Mouse (Mus musculus) heart, embryonic 15.5 days (tissue): ENCODE measurements around the gene Ggct. TPM values are rescaled to one million over a fixed set of nuclear protein-coding genes. Genes with fewer than 3 reads are reported as not detected.

Source experiments
- ATAC-seq: fragments of 200-750 bp; cut with Nextera tagmentation; replicated peaks from 2 replicates; pipeline ENCODE4 v1.8.0; 2017; ENCODE audit warnings: low read depth, moderate TSS enrichment; ENCODE audit not compliant: insufficient number of reproducible peaks, insufficient read depth, low FRiP score
- H3K27ac ChIP-seq: fragments of 300-500 bp; sonication (generic); 2 replicates; pipeline ENCODE4 v1.5.1; 2015; ENCODE audit warnings: mild to moderate bottlenecking, inconsistent platforms
- H3K27me3 ChIP-seq: fragments of 300-500 bp; sonication (generic); 2 replicates; pipeline ENCODE4 v1.6.1; 2015; ENCODE audit warnings: inconsistent platforms
- H3K36me3 ChIP-seq: fragments of 300-500 bp; sonication (generic); 2 replicates; pipeline ENCODE4 v1.6.1; 2015; ENCODE audit warnings: mild to moderate bottlenecking, inconsistent platforms
- H3K4me1 ChIP-seq: fragments of 300-500 bp; sonication (generic); replicated peaks from 2 replicates; pipeline ENCODE4 v1.6.1; 2015; ENCODE audit warnings: inconsistent platforms
- H3K4me2 ChIP-seq: fragments of 300-500 bp; sonication (generic); 2 replicates; pipeline ENCODE4 v1.6.1; 2015; ENCODE audit warnings: inconsistent platforms, mild to moderate bottlenecking, moderate library complexity
- H3K4me3 ChIP-seq: fragments of 300-500 bp; sonication (generic); 2 replicates; pipeline ENCODE4 v1.5.1; 2015; ENCODE audit warnings: mild to moderate bottlenecking, inconsistent platforms
- H3K9ac ChIP-seq: fragments of 300-500 bp; sonication (generic); 2 replicates; pipeline ENCODE4 v1.6.1; 2015; ENCODE audit warnings: mild to moderate bottlenecking, inconsistent platforms
- H3K9me3 ChIP-seq: fragments of 300-500 bp; sonication (generic); replicated peaks from 2 replicates; pipeline ENCODE4 v1.6.1; 2016; ENCODE audit warnings: inconsistent platforms
- WGBS: fragments of 180-500 bp; shearing (Covaris S2); methylation state at CpG from one replicate; pipeline ENCODE4 v1.1.7; 2015; ENCODE audit warnings: mixed read lengths; 5-methylcytosine and 5-hydroxymethylcytosine counted together
- polyA plus RNA-seq: library from polyadenylated mRNA; unstranded; fragments of >200 nt; fragmentation: Nextera tagmentation; extraction: Ambion mirVana; gene quantifications from 2 replicates; pipeline ENCODE4 v1.2.1, GENCODE M21; 2015

The Ggct gene
- polyA plus RNA-seq, 1 experiment from 2014 or later, result 4.2 TPM

- Histone ChIP-seq H3K4me3 (no peak overlapping the region), H3K4me2 (peak overlapping the region; percentile 43; the same call in 1 of the 2 replicates), H3K27ac (no peak overlapping the region), H3K36me3 (no peaks in the 10 kb centered on the region), H3K27me3 (no peaks in the 10 kb centered on the region), H3K9ac (no peak overlapping the region), H3K4me1 (peaks cover 7% of the 10 kb centered on the region; the same call in 1 of the 2 replicates), H3K9me3 (no peaks in the 10 kb centered on the region)
- WGBS, result 12% methylated on average over 5 of the region's 5 CpGs
- ATAC-seq, result 0 out of 2 replicates have a peak, but pooled peaks have one; percentile 35
Measured at GRCm38 (mm10) chr6:55016236-55016635, 23.5 kb upstream of the Ggct start.

- no peak overlapping the region for H3K27ac ChIP-seq
- no peak overlapping the region for H3K4me2 ChIP-seq
- H3K36me3 ChIP-seq, result no peaks in the 10 kb centered on the region
- 86% methylated on average over 3 of the region's 3 CpGs for WGBS
- ATAC-seq, result no peak
- no peak overlapping the region for H3K9ac ChIP-seq
- no peaks in the 10 kb centered on the region for H3K9me3 ChIP-seq
- peaks cover 7% of the 10 kb centered on the region; the same call in 1 of the 2 replicates for H3K4me1 ChIP-seq
- no peaks in the 10 kb centered on the region for H3K27me3 ChIP-seq
- H3K4me3 ChIP-seq, result no peak overlapping the region
Measured at GRCm38 (mm10) chr6:55014184-55014583, 21.4 kb upstream of the Ggct start.

- H3K27me3 ChIP-seq, result no peaks in the 10 kb centered on the region
- H3K27ac ChIP-seq, result no peak overlapping the region
- peaks cover 7% of the 10 kb centered on the region; the same call in 1 of the 2 replicates for H3K4me1 ChIP-seq
- no peak overlapping the region for H3K4me2 ChIP-seq
- H3K36me3 ChIP-seq, result no peaks in the 10 kb centered on the region
- H3K9ac ChIP-seq, result no peak overlapping the region
- no peaks in the 10 kb centered on the region for H3K9me3 ChIP-seq
- H3K4me3 ChIP-seq, result no peak overlapping the region
- WGBS, result 61% methylated on average over 7 of the region's 7 CpGs
- ATAC-seq, result no peak
Measured at GRCm38 (mm10) chr6:55012516-55012915, 19.8 kb upstream of the Ggct start.

GRCm38 (mm10) chr6:55010330-55011091, 17.8 kb upstream of the Ggct start:
- 65% methylated on average over 4 of the region's 4 CpGs for WGBS
- no peak overlapping the region for H3K9ac ChIP-seq
- H3K4me3 ChIP-seq, result no peak overlapping the region
- ATAC-seq, result no peak
- no peaks in the 10 kb centered on the region for H3K9me3 ChIP-seq
- no peaks in the 10 kb centered on the region for H3K4me1 ChIP-seq
- H3K27me3 ChIP-seq, result no peaks in the 10 kb centered on the region
- H3K36me3 ChIP-seq, result no peaks in the 10 kb centered on the region
- H3K27ac ChIP-seq, result no peak overlapping the region
- no peak overlapping the region for H3K4me2 ChIP-seq

- Histone ChIP-seq H3K9me3 (no peaks in the 10 kb centered on the region), H3K4me1 (no peaks in the 10 kb centered on the region), H3K27ac (no peak overlapping the region), H3K27me3 (no peaks in the 10 kb centered on the region), H3K36me3 (no peaks in the 10 kb centered on the region), H3K4me2 (peak overlapping the region; percentile 39), H3K4me3 (0 out of 2 replicates have a peak overlapping the region, but pooled peaks have one; percentile 2), H3K9ac (no peak overlapping the region)
- 31% methylated on average over 16 of the region's 16 CpGs for WGBS
- ATAC-seq, result no peak
Measured at GRCm38 (mm10) chr6:55009391-55010230, 16.9 kb upstream of the Ggct start.

- Histone ChIP-seq H3K27ac (no peak overlapping the region), H3K4me3 (no peak overlapping the region), H3K9me3 (no peaks in the 10 kb centered on the region), H3K4me2 (no peak overlapping the region), H3K27me3 (no peaks in the 10 kb centered on the region), H3K9ac (no peak overlapping the region), H3K4me1 (no peaks in the 10 kb centered on the region), H3K36me3 (no peaks in the 10 kb centered on the region)
- no peak for ATAC-seq
- WGBS, result 76% methylated on average over 8 of the region's 8 CpGs
Measured at GRCm38 (mm10) chr6:55008401-55008800, 15.7 kb upstream of the Ggct start.

- Histone ChIP-seq H3K9me3 (no peaks in the 10 kb centered on the region), H3K36me3 (no peaks in the 10 kb centered on the region), H3K27ac (no peak overlapping the region), H3K4me3 (no peak overlapping the region), H3K9ac (no peak overlapping the region), H3K4me1 (no peaks in the 10 kb centered on the region), H3K4me2 (no peak overlapping the region), H3K27me3 (no peaks in the 10 kb centered on the region)
- 49% methylated on average over 4 of the region's 4 CpGs for WGBS
- no peak for ATAC-seq
Measured at GRCm38 (mm10) chr6:55003559-55003958, 10.8 kb upstream of the Ggct start.

- Histone ChIP-seq H3K4me3 (no peak overlapping the region), H3K9me3 (no peaks in the 10 kb centered on the region), H3K27me3 (no peaks in the 10 kb centered on the region), H3K36me3 (no peaks in the 10 kb centered on the region), H3K9ac (no peak overlapping the region), H3K27ac (no peak overlapping the region), H3K4me2 (no peak overlapping the region), H3K4me1 (no peaks in the 10 kb centered on the region)
- ATAC-seq, result no peak
- 63% methylated on average over 4 of the region's 4 CpGs for WGBS
Measured at GRCm38 (mm10) chr6:55002438-55002837, 9.7 kb upstream of the Ggct start.

GRCm38 (mm10) chr6:55001320-55001719, 8.6 kb upstream of the Ggct start:
- H3K36me3 ChIP-seq, result no peaks in the 10 kb centered on the region
- no peaks in the 10 kb centered on the region for H3K4me1 ChIP-seq
- no peak overlapping the region for H3K27ac ChIP-seq
- no peaks in the 10 kb centered on the region for H3K27me3 ChIP-seq
- 80% methylated on average over 4 of the region's 4 CpGs for WGBS
- ATAC-seq, result no peak
- H3K9ac ChIP-seq, result no peak overlapping the region
- no peak overlapping the region for H3K4me2 ChIP-seq
- no peak overlapping the region for H3K4me3 ChIP-seq
- H3K9me3 ChIP-seq, result no peaks in the 10 kb centered on the region

GRCm38 (mm10) chr6:54997726-54998125, 5.0 kb upstream of the Ggct start:
- 78% methylated on average over 6 of the region's 6 CpGs for WGBS

GRCm38 (mm10) chr6:54996361-54996760, 3.6 kb upstream of the Ggct start:
- Histone ChIP-seq H3K27me3 (no peaks in the 10 kb centered on the region), H3K36me3 (no peaks in the 10 kb centered on the region), H3K4me2 (no peak overlapping the region), H3K9me3 (no peaks in the 10 kb centered on the region), H3K9ac (no peak overlapping the region), H3K27ac (no peak overlapping the region), H3K4me3 (no peak overlapping the region), H3K4me1 (peaks cover 10% of the 10 kb centered on the region; the same call in 1 of the 2 replicates)
- 85% methylated on average over 3 of the region's 3 CpGs for WGBS
- ATAC-seq, result no peak

More at GRCm38 (mm10) chr6:54997726-54998125, 5.0 kb upstream of the Ggct start:
- Histone ChIP-seq H3K9ac (no peak overlapping the region), H3K27ac (no peak overlapping the region), H3K27me3 (no peaks in the 10 kb centered on the region), H3K4me2 (no peak overlapping the region), H3K4me3 (no peak overlapping the region), H3K9me3 (no peaks in the 10 kb centered on the region), H3K36me3 (no peaks in the 10 kb centered on the region), H3K4me1 (peaks cover 4% of the 10 kb centered on the region; the same call in 1 of the 2 replicates)
- no peak for ATAC-seq
